Mouse (Mus musculus) cortical plate, adult 2 months (tissue): ENCODE data around the gene Ddi2. TPM values are rescaled to one million over a fixed set of nuclear protein-coding genes. Genes with fewer than 3 reads are reported as not detected.

ENCODE experiments used
- H3K27ac ChIP-seq: fragments of 200-500 bp; 2 replicates; pipeline ENCODE4 v1.5.1; 2012; ENCODE audit warnings: low read length, control low read depth, inconsistent platforms; ENCODE audit not compliant: insufficient read depth
- H3K4me1 ChIP-seq: fragments of 200-500 bp; 2 replicates; pipeline ENCODE4 v1.6.1; 2011; ENCODE audit warnings: low read length; ENCODE audit not compliant: control insufficient read depth, insufficient read depth
- H3K4me3 ChIP-seq: fragments of 200-500 bp; 2 replicates; pipeline ENCODE4 v1.5.1; 2011; ENCODE audit warnings: mild to moderate bottlenecking, low read length, control low read depth; ENCODE audit not compliant: insufficient read depth
- CTCF ChIP-seq: fragments of 200-500 bp; IDR thresholded peaks from 2 replicates; pipeline ENCODE4 v1.5.1; 2011; ENCODE audit warnings: mild to moderate bottlenecking, control low read depth, low read length; ENCODE audit not compliant: insufficient read depth; ENCODE audit errors: extremely low read depth
- POLR2A ChIP-seq: fragments of 200-500 bp; IDR thresholded peaks from 2 replicates; pipeline ENCODE4 v1.6.1; 2011; ENCODE audit warnings: mild to moderate bottlenecking, low read length, control low read depth; ENCODE audit not compliant: insufficient read depth; ENCODE audit errors: extremely low read depth
- polyA plus RNA-seq: library from polyadenylated mRNA; depleted of rRNA; stranded (reverse); fragments of >200 nt; gene quantifications from 2 replicates; pipeline ENCODE4 v1.2.3, GENCODE M21; 2012

The Ddi2 gene
- polyA plus RNA-seq, 1 experiment: 20.7 TPM

- H3K4me1 ChIP-seq: peaks cover 2% of the 10 kb centered on the region; the same call in 1 of the 2 replicates
- H3K4me3 ChIP-seq: no peak overlapping the region
- H3K27ac ChIP-seq: no peak overlapping the region
- TF ChIP-seq POLR2A: no peak
- no peak for TF ChIP-seq CTCF
These were observed 38.9 kb upstream of the Ddi2 start for GRCm38 (mm10) chr4:141762102-141762598.

- H3K4me1 ChIP-seq: no peaks in the 10 kb centered on the region
- H3K27ac ChIP-seq: no peak overlapping the region
- no peak overlapping the region for H3K4me3 ChIP-seq
- no peak for TF ChIP-seq CTCF
- no peak for TF ChIP-seq POLR2A
These were observed 37.7 kb upstream of the Ddi2 start for GRCm38 (mm10) chr4:141760942-141761341.

GRCm38 (mm10) chr4:141758874-141759542 is 35.8 kb upstream of the Ddi2 start:
- Histone ChIP-seq H3K27ac (no peak overlapping the region), H3K4me3 (no peak overlapping the region)
- TF ChIP-seq CTCF (no peak), POLR2A (no peak)

GRCm38 (mm10) chr4:141757124-141757523 is 33.9 kb upstream of the Ddi2 start:
- TF ChIP-seq CTCF (no peak), POLR2A (no peak)
- no peak overlapping the region for H3K27ac ChIP-seq
- no peak overlapping the region for H3K4me3 ChIP-seq
- H3K4me1 ChIP-seq: no peaks in the 10 kb centered on the region

More at GRCm38 (mm10) chr4:141758874-141759542, 35.8 kb upstream of the Ddi2 start:
- H3K4me1 ChIP-seq: no peaks in the 10 kb centered on the region

GRCm38 (mm10) chr4:141755375-141755930 is 32.2 kb upstream of the Ddi2 start:
- H3K27ac ChIP-seq: no peak overlapping the region
- no peak for TF ChIP-seq POLR2A
- TF ChIP-seq CTCF: no peak
- H3K4me3 ChIP-seq: no peak overlapping the region
- no peaks in the 10 kb centered on the region for H3K4me1 ChIP-seq

- H3K4me1 ChIP-seq: no peaks in the 10 kb centered on the region
- H3K27ac ChIP-seq: no peak overlapping the region
- no peak overlapping the region for H3K4me3 ChIP-seq
- no peak for TF ChIP-seq POLR2A
- TF ChIP-seq CTCF: no peak
These were observed 28.8 kb upstream of the Ddi2 start for GRCm38 (mm10) chr4:141752076-141752421.

- TF ChIP-seq POLR2A (no peak), CTCF (no peak)
- H3K4me3 ChIP-seq: no peak overlapping the region
- H3K4me1 ChIP-seq: no peaks in the 10 kb centered on the region
- no peak overlapping the region for H3K27ac ChIP-seq
These were observed 28.3 kb upstream of the Ddi2 start for GRCm38 (mm10) chr4:141751419-141752075.

- no peak overlapping the region for H3K27ac ChIP-seq
- TF ChIP-seq CTCF: no peak
- TF ChIP-seq POLR2A: no peak
These were observed 27.6 kb upstream of the Ddi2 start for GRCm38 (mm10) chr4:141750826-141751225.

GRCm38 (mm10) chr4:141749557-141749956 is 26.3 kb upstream of the Ddi2 start:
- Histone ChIP-seq H3K27ac (no peak overlapping the region), H3K4me3 (no peak overlapping the region), H3K4me1 (no peaks in the 10 kb centered on the region)
- TF ChIP-seq POLR2A (no peak), CTCF (no peak)

More at GRCm38 (mm10) chr4:141750826-141751225, 27.6 kb upstream of the Ddi2 start:
- no peaks in the 10 kb centered on the region for H3K4me1 ChIP-seq
- no peak overlapping the region for H3K4me3 ChIP-seq
